Mouse (Mus musculus) embryonic facial prominence, embryonic 11.5 days (tissue): ENCODE measurements around the gene Abhd13. TPM values are rescaled to one million over a fixed set of nuclear protein-coding genes. Genes with fewer than 3 reads are reported as not detected.

ENCODE experiments used
- ATAC-seq: fragments of 200-750 bp; cut with Nextera tagmentation; replicated peaks from 2 replicates; pipeline ENCODE4 v1.8.0; 2017; ENCODE audit warnings: low read depth; ENCODE audit not compliant: insufficient number of reproducible peaks, low FRiP score, low TSS enrichment
- DNase-seq: peaks from one replicate; pipeline ENCODE4 v3.0.0-alpha.2; 2015; ENCODE audit warnings: low spot score
- H3K27ac ChIP-seq: fragments of 300-500 bp; sonication (generic); replicated peaks from 2 replicates; pipeline ENCODE4 v1.5.1; 2014; ENCODE audit warnings: mild to moderate bottlenecking, low read depth, low read length, control low read depth
- H3K27me3 ChIP-seq: fragments of 300-500 bp; sonication (generic); 2 replicates; pipeline ENCODE4 v1.6.1; 2014; ENCODE audit warnings: mild to moderate bottlenecking, low read length, moderate library complexity, mixed read lengths; ENCODE audit not compliant: control insufficient read depth, insufficient read depth
- H3K36me3 ChIP-seq: fragments of 300-500 bp; sonication (generic); replicated peaks from 2 replicates; pipeline ENCODE4 v1.6.1; 2014; ENCODE audit warnings: low read depth, mild to moderate bottlenecking, low read length, moderate library complexity, mixed read lengths; ENCODE audit not compliant: control insufficient read depth, insufficient read depth
- H3K4me1 ChIP-seq: fragments of 300-500 bp; sonication (generic); 2 replicates; pipeline ENCODE4 v1.6.1; 2014; ENCODE audit warnings: low read length, mixed read lengths; ENCODE audit not compliant: control insufficient read depth, insufficient read depth
- H3K4me2 ChIP-seq: fragments of 300-500 bp; sonication (generic); 2 replicates; pipeline ENCODE4 v1.6.1; 2014; ENCODE audit warnings: low read depth, mild to moderate bottlenecking, control low read depth, low read length, moderate library complexity
- H3K4me3 ChIP-seq: fragments of 300-500 bp; sonication (generic); 2 replicates; pipeline ENCODE4 v1.5.1; 2014; ENCODE audit warnings: low read depth, low read length, control low read depth
- H3K9ac ChIP-seq: fragments of 300-500 bp; sonication (generic); replicated peaks from 2 replicates; pipeline ENCODE4 v1.6.1; 2014; ENCODE audit warnings: mild to moderate bottlenecking, control low read depth, low read length
- H3K9me3 ChIP-seq: fragments of 300-500 bp; sonication (generic); replicated peaks from 2 replicates; pipeline ENCODE4 v1.6.1; 2016; ENCODE audit warnings: mild to moderate bottlenecking, low read length, inconsistent platforms, mixed read lengths; ENCODE audit not compliant: control insufficient read depth
- WGBS: fragments of 180-500 bp; shearing (Covaris S2); extraction: QIAGEN DNeasy Blood & Tissue Kit; methylation state at CpG from one replicate; pipeline ENCODE4 v1.1.7; 2014; 5-methylcytosine and 5-hydroxymethylcytosine counted together
- polyA plus RNA-seq: library from polyadenylated mRNA; unstranded; fragments of >200 nt; fragmentation: Nextera tagmentation; extraction: Ambion mirVana; gene quantifications from 2 replicates; pipeline ENCODE4 v1.2.1, GENCODE M21; 2014

Abhd13 gene
- polyA plus RNA-seq: 22.0 and 25.6 TPM in 2 replicates

GRCm38 (mm10) chr8:9977573-9978314 is at the start of gene Abhd13, which contains the start of gene Lig4:
Gene Abhd13, plus strand, starts transcription at chr8:9977707.
Gene Lig4, minus strand, starts transcription at chr8:9977686.
- ATAC-seq (peak; percentile 72), DNase-seq (peak; percentile 97)
- H3K4me1 ChIP-seq: no peaks in the 10 kb centered on the region; the same call in 1 of the 2 replicates
- peak within 1 kb of the TSS; percentile 59 for H3K4me2 ChIP-seq
- H3K9ac ChIP-seq: peak within 1 kb of the TSS; percentile 92
- WGBS: under 1% methylated on average over 66 of the region's 68 CpGs
- peak within 1 kb of the TSS; percentile 86 for H3K4me3 ChIP-seq
- H3K36me3 ChIP-seq: no peaks in the 10 kb centered on the region
- no peaks in the 10 kb centered on the region for H3K27me3 ChIP-seq
- no peaks in the 10 kb centered on the region for H3K9me3 ChIP-seq
- H3K27ac ChIP-seq: peak within 1 kb of the TSS; percentile 66; the same call in 1 of the 2 replicates

GRCm38 (mm10) chr8:9929746-9930445 is 47.6 kb upstream of the Abhd13 start:
- DNase-seq (no peak), ATAC-seq (0 out of 2 replicates have a peak, but pooled peaks have one; percentile 56)
- H3K4me1 ChIP-seq: no peaks in the 10 kb centered on the region
- WGBS: 81% methylated on average over 14 of the region's 14 CpGs
- H3K4me2 ChIP-seq: no peak overlapping the region
- no peak overlapping the region for H3K4me3 ChIP-seq
- no peak overlapping the region for H3K9ac ChIP-seq
- no peaks in the 10 kb centered on the region for H3K27me3 ChIP-seq
- H3K36me3 ChIP-seq: no peaks in the 10 kb centered on the region
- H3K27ac ChIP-seq: no peak overlapping the region
- H3K9me3 ChIP-seq: no peaks in the 10 kb centered on the region

- no peaks in the 10 kb centered on the region for H3K36me3 ChIP-seq
- no peaks in the 10 kb centered on the region for H3K9me3 ChIP-seq
- H3K4me1 ChIP-seq: no peaks in the 10 kb centered on the region
- no peak overlapping the region for H3K4me3 ChIP-seq
- no peak overlapping the region for H3K27ac ChIP-seq
- no peak overlapping the region for H3K9ac ChIP-seq
- H3K27me3 ChIP-seq: no peaks in the 10 kb centered on the region
- ATAC-seq (no peak), DNase-seq (no peak)
- no peak overlapping the region for H3K4me2 ChIP-seq
These were observed 44.8 kb upstream of the Abhd13 start for GRCm38 (mm10) chr8:9932711-9933110.

- H3K4me1 ChIP-seq: no peaks in the 10 kb centered on the region
- no peak overlapping the region for H3K4me3 ChIP-seq
- no peaks in the 10 kb centered on the region for H3K9me3 ChIP-seq
- no peak overlapping the region for H3K9ac ChIP-seq
- ATAC-seq: no peak
- DNase-seq: peak; percentile 67
- H3K27me3 ChIP-seq: no peaks in the 10 kb centered on the region
- H3K27ac ChIP-seq: no peak overlapping the region
- no peaks in the 10 kb centered on the region for H3K36me3 ChIP-seq
- 37% methylated on average over 10 of the region's 10 CpGs for whole genome bisulfite sequencing
- no peak overlapping the region for H3K4me2 ChIP-seq
These were observed 42.5 kb upstream of the Abhd13 start for GRCm38 (mm10) chr8:9934891-9935565.

- H3K9ac ChIP-seq: no peak overlapping the region
- ATAC-seq (no peak), DNase-seq (no peak)
- no peak overlapping the region for H3K4me3 ChIP-seq
- H3K27ac ChIP-seq: no peak overlapping the region
- no peaks in the 10 kb centered on the region for H3K4me1 ChIP-seq
- H3K27me3 ChIP-seq: no peaks in the 10 kb centered on the region
- WGBS: 70% methylated on average over 7 of the region's 7 CpGs
- no peaks in the 10 kb centered on the region for H3K9me3 ChIP-seq
- no peaks in the 10 kb centered on the region for H3K36me3 ChIP-seq
- H3K4me2 ChIP-seq: no peak overlapping the region
These were observed 41.9 kb upstream of the Abhd13 start for GRCm38 (mm10) chr8:9935574-9935973.

- Histone ChIP-seq H3K4me2 (no peak overlapping the region), H3K27ac (no peak overlapping the region), H3K9me3 (no peaks in the 10 kb centered on the region), H3K4me1 (no peaks in the 10 kb centered on the region), H3K27me3 (no peaks in the 10 kb centered on the region), H3K4me3 (no peak overlapping the region), H3K9ac (no peak overlapping the region), H3K36me3 (no peaks in the 10 kb centered on the region)
- 61% methylated on average over 10 of the region's 10 CpGs for WGBS
- DNase-seq (no peak), ATAC-seq (no peak)
These were observed 28.2 kb upstream of the Abhd13 start for GRCm38 (mm10) chr8:9949134-9949890.

- no peak overlapping the region for H3K4me2 ChIP-seq
- no peaks in the 10 kb centered on the region for H3K9me3 ChIP-seq
- no peak overlapping the region for H3K27ac ChIP-seq
- H3K36me3 ChIP-seq: no peaks in the 10 kb centered on the region
- no peak for DNase-seq
- WGBS: 60% methylated on average over 4 of the region's 4 CpGs
- no peak overlapping the region for H3K4me3 ChIP-seq
- H3K4me1 ChIP-seq: no peaks in the 10 kb centered on the region
- H3K9ac ChIP-seq: no peak overlapping the region
- ATAC-seq: no peak
- H3K27me3 ChIP-seq: no peaks in the 10 kb centered on the region
These were observed 19.2 kb upstream of the Abhd13 start for GRCm38 (mm10) chr8:9958338-9958737.
